Mouse (Mus musculus) embryonic facial prominence, embryonic 10.5 days (tissue): ENCODE measurements around the gene Rfng. TPM values are rescaled to one million over a fixed set of nuclear protein-coding genes. Genes with fewer than 3 reads are reported as not detected.

Experiments used
- DNase-seq: peaks from one replicate; pipeline ENCODE4 v3.0.0-alpha.2; 2017; ENCODE audit warnings: low spot score
- H3K27ac ChIP-seq: fragments of 300-500 bp; sonication (generic); replicated peaks from 2 replicates; pipeline ENCODE4 v1.5.1; 2016; ENCODE audit warnings: mild to moderate bottlenecking
- H3K27me3 ChIP-seq: fragments of 300-500 bp; sonication (generic); replicated peaks from 2 replicates; pipeline ENCODE4 v1.6.1; 2016; ENCODE audit warnings: low read depth, mild to moderate bottlenecking; ENCODE audit not compliant: poor library complexity, severe bottlenecking
- H3K36me3 ChIP-seq: fragments of 300-500 bp; sonication (generic); replicated peaks from 2 replicates; pipeline ENCODE4 v1.6.1; 2016; ENCODE audit warnings: mild to moderate bottlenecking, moderate library complexity
- H3K4me1 ChIP-seq: fragments of 300-500 bp; sonication (generic); 2 replicates; pipeline ENCODE4 v1.6.1; 2016
- H3K4me3 ChIP-seq: fragments of 300-500 bp; sonication (generic); 2 replicates; pipeline ENCODE4 v1.5.1; 2016; ENCODE audit warnings: mild to moderate bottlenecking, moderate library complexity
- H3K9me3 ChIP-seq: fragments of 300-500 bp; sonication (generic); 2 replicates; pipeline ENCODE4 v1.6.1; 2016; ENCODE audit warnings: mild to moderate bottlenecking
- WGBS: fragments of 180-500 bp; shearing (Covaris S2); methylation state at CpG from one replicate; pipeline ENCODE4 v1.1.7; 2016; 5-methylcytosine and 5-hydroxymethylcytosine counted together
- polyA plus RNA-seq: library from polyadenylated mRNA; unstranded; fragments of >200 nt; fragmentation: Nextera tagmentation; extraction: Ambion mirVana; gene quantifications from 2 replicates; pipeline ENCODE4 v1.2.1, GENCODE M21; 2016

The Rfng gene
- polyA plus RNA-seq, 1 experiment from 2014 or later = 42.1 TPM

GRCm38 (mm10) chr11:120760236-120760635 is 23.8 kb downstream of the Rfng start:
- H3K9me3 ChIP-seq = peaks cover 41% of the 10 kb centered on the region
- 93% methylated on average over 9 of the region's 9 CpGs for WGBS
- no peak for DNase-seq

DNA sequence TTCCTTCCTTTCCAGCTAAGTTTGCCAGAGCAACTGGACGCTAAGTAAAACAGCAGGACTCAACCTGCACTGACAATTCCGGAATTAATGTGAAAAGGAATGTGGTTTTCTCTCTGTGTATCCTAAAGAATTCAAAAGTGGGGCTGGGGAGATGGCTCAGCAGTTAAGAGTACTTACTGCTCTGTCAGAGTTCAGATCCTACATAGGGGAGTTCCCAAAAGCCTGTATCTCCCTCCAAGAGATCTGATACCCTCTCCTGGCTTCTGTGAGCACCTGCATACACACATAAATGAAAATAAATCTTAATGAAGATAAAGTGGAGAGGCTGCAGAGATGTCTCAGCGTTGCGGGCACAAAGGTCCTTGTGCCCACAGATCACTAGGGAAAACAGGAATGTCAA is 32.4 kb downstream of the Rfng start:
- H3K36me3 ChIP-seq = no peaks in the 10 kb centered on the region
- no peak for DNase-seq
- H3K4me1 ChIP-seq = no peaks in the 10 kb centered on the region
- 0 out of 2 replicates have a peak, but pooled peaks cover 4% of the 10 kb centered on the region for H3K27me3 ChIP-seq
- no peak overlapping the region for H3K4me3 ChIP-seq
- no peak overlapping the region for H3K27ac ChIP-seq
- peaks cover 3% of the 10 kb centered on the region for H3K9me3 ChIP-seq
- WGBS = 69% methylated on average over 4 of the region's 4 CpGs

More at GRCm38 (mm10) chr11:120760236-120760635, 23.8 kb downstream of the Rfng start:
- Histone ChIP-seq H3K36me3 (no peaks in the 10 kb centered on the region), H3K4me1 (no peaks in the 10 kb centered on the region), H3K4me3 (no peak overlapping the region), H3K27ac (no peak overlapping the region), H3K27me3 (peaks cover 30% of the 10 kb centered on the region)

- H3K4me3 ChIP-seq = no peak overlapping the region
- no peaks in the 10 kb centered on the region for H3K36me3 ChIP-seq
- 0 out of 2 replicates have a peak, but pooled peaks cover 4% of the 10 kb centered on the region for H3K27me3 ChIP-seq
- no peak overlapping the region for H3K27ac ChIP-seq
- no peak for DNase-seq
- H3K9me3 ChIP-seq = no peaks in the 10 kb centered on the region
- no peaks in the 10 kb centered on the region for H3K4me1 ChIP-seq
- 62% methylated on average over 8 of the region's 8 CpGs for WGBS
These were observed 34.6 kb downstream of the Rfng start for GRCm38 (mm10) chr11:120749430-120749829.

- WGBS = 76% methylated on average over 4 of the region's 4 CpGs
These were observed 36.0 kb downstream of the Rfng start for GRCm38 (mm10) chr11:120747974-120748373.

GRCm38 (mm10) chr11:120744121-120744701 is 39.8 kb downstream of the Rfng start:
- WGBS = 77% methylated on average over 7 of the region's 7 CpGs
- Histone ChIP-seq H3K4me1 (no peaks in the 10 kb centered on the region), H3K27ac (no peak overlapping the region), H3K36me3 (no peaks in the 10 kb centered on the region), H3K27me3 (no peaks in the 10 kb centered on the region), H3K9me3 (no peaks in the 10 kb centered on the region), H3K4me3 (no peak overlapping the region)
- DNase-seq = no peak

More at GRCm38 (mm10) chr11:120747974-120748373, 36.0 kb downstream of the Rfng start:
- Histone ChIP-seq H3K27me3 (0 out of 2 replicates have a peak, but pooled peaks cover 4% of the 10 kb centered on the region), H3K4me3 (no peak overlapping the region), H3K4me1 (no peaks in the 10 kb centered on the region), H3K36me3 (no peaks in the 10 kb centered on the region), H3K27ac (no peak overlapping the region), H3K9me3 (no peaks in the 10 kb centered on the region)
- no peak for DNase-seq

GRCm38 (mm10) chr11:120740981-120741380 is 43.0 kb downstream of the Rfng start:
- no peak overlapping the region for H3K27ac ChIP-seq
- no peaks in the 10 kb centered on the region for H3K4me1 ChIP-seq
- no peak overlapping the region for H3K4me3 ChIP-seq
- H3K9me3 ChIP-seq = no peaks in the 10 kb centered on the region
- H3K36me3 ChIP-seq = no peaks in the 10 kb centered on the region
- no peak for DNase-seq
- 92% methylated on average over 5 of the region's 5 CpGs for WGBS
- H3K27me3 ChIP-seq = no peaks in the 10 kb centered on the region

DNA sequence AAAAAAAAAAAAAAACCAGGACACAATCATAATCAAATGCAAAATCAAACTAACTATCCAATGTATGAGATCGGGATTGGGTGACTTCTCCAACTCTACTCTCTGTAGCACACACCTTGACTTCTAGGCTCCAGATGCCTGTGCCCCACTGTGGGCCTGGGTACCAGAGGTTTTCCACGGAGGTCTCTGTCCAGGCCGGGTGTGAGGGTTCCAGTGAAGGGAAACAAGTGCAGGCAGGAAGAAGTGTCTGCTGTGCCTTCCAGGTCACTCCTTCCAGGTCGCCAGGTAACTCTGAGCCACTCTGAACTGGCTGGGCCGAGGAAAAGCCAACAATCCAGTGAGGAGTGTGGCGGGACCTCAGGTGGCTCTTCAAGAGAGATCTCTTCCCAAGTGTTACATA is 47.6 kb downstream of the Rfng start:
- WGBS = 77% methylated on average over 6 of the region's 6 CpGs
- H3K9me3 ChIP-seq = no peaks in the 10 kb centered on the region
- no peak for DNase-seq

DNA sequence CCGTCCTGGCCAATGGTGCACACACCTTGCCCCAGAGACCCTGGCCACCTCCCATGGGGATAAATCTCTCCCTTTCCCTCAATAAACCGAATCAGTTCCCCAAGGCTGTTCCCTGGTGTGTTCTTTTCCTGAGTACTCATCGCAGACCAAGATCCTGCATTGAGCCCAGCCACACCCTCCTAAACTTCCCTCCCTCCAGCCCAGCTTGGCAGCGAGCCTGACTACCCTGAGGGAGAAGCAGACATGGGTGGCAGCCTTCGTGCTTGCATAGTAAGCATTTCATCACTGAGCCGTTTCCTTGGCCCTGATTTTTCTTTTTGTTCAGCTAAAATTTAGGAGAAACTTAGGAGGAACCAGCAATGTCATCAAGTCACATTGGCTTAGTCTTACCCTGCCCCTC is 50.5 kb downstream of the Rfng start:
- 69% methylated on average over 6 of the region's 6 CpGs for WGBS
- H3K27ac ChIP-seq = no peak overlapping the region
- no peak for DNase-seq
- no peaks in the 10 kb centered on the region for H3K36me3 ChIP-seq
- H3K27me3 ChIP-seq = peaks cover 31% of the 10 kb centered on the region
- peaks cover 13% of the 10 kb centered on the region for H3K4me1 ChIP-seq
- no peaks in the 10 kb centered on the region for H3K9me3 ChIP-seq
- H3K4me3 ChIP-seq = no peak overlapping the region

More for the DNA sequence above, 47.6 kb downstream of the Rfng start:
- Histone ChIP-seq H3K27me3 (peaks cover 7% of the 10 kb centered on the region), H3K27ac (no peak overlapping the region), H3K36me3 (no peaks in the 10 kb centered on the region), H3K4me3 (no peak overlapping the region), H3K4me1 (peaks cover 3% of the 10 kb centered on the region; the same call in 1 of the 2 replicates)

DNA sequence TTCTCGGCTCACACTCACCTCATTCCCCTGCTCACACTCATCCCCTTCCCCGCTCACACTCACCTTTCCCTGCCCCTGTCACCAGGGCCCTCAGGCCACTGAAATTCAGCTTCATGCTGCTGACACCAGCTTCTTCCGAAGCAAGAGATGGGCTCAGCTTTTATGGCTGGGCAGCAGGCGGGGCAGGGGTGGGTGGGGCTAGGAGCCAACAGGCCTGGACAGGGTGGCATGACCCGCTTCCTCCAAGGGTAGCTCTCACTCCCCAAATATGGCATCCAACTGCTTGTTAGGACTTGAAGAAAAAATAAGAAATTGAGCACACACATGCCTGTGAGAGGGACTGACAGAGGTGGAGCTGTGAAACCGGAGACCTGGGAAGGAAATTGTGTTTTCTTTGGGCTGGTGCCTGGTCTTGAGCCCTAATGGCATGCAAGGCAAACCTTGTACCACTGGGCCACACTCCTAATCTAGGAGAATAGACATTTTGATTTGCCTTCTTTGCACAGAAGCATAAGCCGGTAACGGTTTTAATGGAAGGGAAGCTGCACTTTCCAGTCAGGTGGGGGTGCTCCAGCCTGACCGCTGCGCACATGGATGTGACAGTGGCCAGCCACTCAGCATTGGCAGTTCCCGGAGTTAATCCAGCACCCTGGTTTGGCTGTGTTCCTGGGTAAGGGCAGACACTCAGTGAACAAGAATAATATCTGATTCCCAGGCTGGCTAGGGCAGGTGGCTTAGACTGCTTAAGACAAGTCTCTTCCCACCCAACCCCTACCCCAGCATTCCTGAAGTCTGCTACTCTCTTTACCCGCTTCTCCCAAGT is 51.9 kb downstream of the Rfng start, which contains the start of gene Cbr2:
Gene Cbr2 (minus strand): TSS at position 257 of the 823 bp plus-strand sequence.
- no peak within 1 kb of the TSS for H3K27ac ChIP-seq
- WGBS = 77% methylated on average over 12 of the region's 12 CpGs
- H3K27me3 ChIP-seq = peaks cover 38% of the 10 kb centered on the region
- H3K4me1 ChIP-seq = peaks cover 17% of the 10 kb centered on the region
- peak; percentile 18 for DNase-seq
- no peak within 1 kb of the TSS for H3K4me3 ChIP-seq
- no peaks in the 10 kb centered on the region for H3K36me3 ChIP-seq
- no peaks in the 10 kb centered on the region for H3K9me3 ChIP-seq

- WGBS = 92% methylated on average over 1 of the region's 1 CpGs
- Histone ChIP-seq H3K27me3 (peaks cover 41% of the 10 kb centered on the region), H3K36me3 (no peaks in the 10 kb centered on the region), H3K4me3 (no peak overlapping the region), H3K27ac (no peak overlapping the region), H3K4me1 (peaks cover 24% of the 10 kb centered on the region), H3K9me3 (no peaks in the 10 kb centered on the region)
- DNase-seq = no peak
These were observed 52.6 kb downstream of the Rfng start for GRCm38 (mm10) chr11:120731395-120731794.
